ENCODE assay signal across 14 mouse cellular contexts in the genomic region with DNA sequence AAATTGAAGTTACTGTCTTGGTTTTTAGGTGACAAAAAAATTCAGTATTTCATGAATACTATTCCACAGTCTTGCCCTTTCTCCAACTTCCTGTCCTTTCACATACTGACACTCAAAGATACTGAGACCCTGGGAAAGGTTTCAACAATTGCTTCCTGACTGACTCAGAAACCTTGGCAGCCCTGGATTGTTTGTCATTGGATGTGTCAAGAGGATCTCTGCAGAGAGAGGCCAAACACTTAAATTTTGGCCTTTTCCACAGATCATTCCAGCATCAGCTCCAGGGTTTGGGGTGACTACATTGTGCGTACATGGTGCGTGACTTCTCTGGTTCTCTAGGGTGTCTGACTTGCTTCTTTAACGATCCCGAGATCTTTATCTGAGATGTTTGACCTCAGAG. TPM values are rescaled to one million over a fixed set of nuclear protein-coding genes. Genes with fewer than 3 reads are reported as not detected.
DNase-seq lines count a peak whose midpoint lies in the region; ATAC-seq and TF ChIP-seq lines count a peak whose summit lies in the region.
"Had no signal": no experiment of that assay in that cellular context is flagged by ENCODE, and none has a peak within 500 bp of the region (broad histone marks: within the 10 kb centered on the region; RNA-seq: fewer than 3 reads in every experiment).

No protein-coding gene starts in this region.

- no peak overlapping the region for H3K4me2 ChIP-seq in lung, embryonic 14.5 days
- H3K4me2 ChIP-seq in heart, embryonic 16.5 days (ENCODE audit: low read depth, low read length): no peak overlapping the region
- H3K4me2 ChIP-seq: embryonic facial prominence, embryonic 13.5 days; liver, embryonic 15.5 days had no signal

- no peak overlapping the region; the same call in 1 of the 2 replicates for H3K27ac ChIP-seq in lung, embryonic 14.5 days (ENCODE audit: low read depth)
- peak overlapping the region; percentile 48 for H3K27ac ChIP-seq in brown adipose tissue, adult 24 weeks (replicated peaks; ENCODE audit: low read depth, low read length)
- H3K27ac ChIP-seq in heart, embryonic 16.5 days (ENCODE audit: low read length): peak overlapping the region; percentile 92
- no peak overlapping the region for H3K27ac ChIP-seq in cerebellum, adult 2 months (ENCODE audit: insufficient read depth, low read length)
- H3K27ac ChIP-seq: embryonic facial prominence, embryonic 13.5 days; liver, embryonic 15.5 days had no signal

- no peak for TF ChIP-seq CTCF in lung, embryonic 14.5 days (IDR thresholded peaks at IDR 0.05; ENCODE audit: low read depth)
- TF ChIP-seq CTCF in lung, adult 2 months (IDR thresholded peaks at IDR 0.05; ENCODE audit: insufficient read depth, low read length): no peak
- no peak for TF ChIP-seq CTCF in cerebellum, adult 2 months (IDR thresholded peaks at IDR 0.05; ENCODE audit: borderline replicate concordance, insufficient read depth, low read depth, low read length)

- no peak for TF ChIP-seq POLR2A in lung, adult 2 months (IDR thresholded peaks at IDR 0.05; ENCODE audit: borderline replicate concordance, extremely low read depth, low read depth, low read length)
- TF ChIP-seq POLR2A in cerebellum, adult 2 months (IDR thresholded peaks at IDR 0.05; ENCODE audit: borderline replicate concordance, insufficient read depth, low read length): no peak

- peaks cover 5% of the 10 kb centered on the region; the same call in 1 of the 2 replicates for H3K4me1 ChIP-seq in lung, embryonic 14.5 days (ENCODE audit: insufficient read depth)
- H3K4me1 ChIP-seq in lung, adult 2 months (ENCODE audit: control insufficient read depth, insufficient read depth, low read length): peaks cover 4% of the 10 kb centered on the region
- peaks cover 11% of the 10 kb centered on the region for H3K4me1 ChIP-seq in brown adipose tissue, adult 24 weeks (ENCODE audit: control insufficient read depth, insufficient read depth, insufficient read length, low read length)
- H3K4me1 ChIP-seq in heart, embryonic 16.5 days (ENCODE audit: control insufficient read depth, insufficient read depth, low read length): peaks cover 14% of the 10 kb centered on the region
- H3K4me1 ChIP-seq in cerebellum, adult 2 months (ENCODE audit: control insufficient read depth, insufficient read depth, low read length): no peaks in the 10 kb centered on the region
- H3K4me1 ChIP-seq: embryonic facial prominence, embryonic 13.5 days had no signal

- ATAC-seq in lung, embryonic 14.5 days (ENCODE audit: insufficient read depth): peak; percentile 47; the same call in 1 of the 2 replicates
- 0 out of 2 replicates have a peak, but pooled peaks have one; percentile 7 for ATAC-seq in heart, embryonic 16.5 days (replicated peaks; ENCODE audit: extremely low read depth, insufficient read depth, low FRiP score)
- ATAC-seq in megakaryocyte-erythroid progenitor cell, adult 5-6 weeks (replicated peaks; ENCODE audit: low FRiP score, low TSS enrichment, poor library complexity, severe bottlenecking): no peak
- ATAC-seq: midbrain, embryonic 16.5 days had no signal

- H3K36me3 ChIP-seq in lung, embryonic 14.5 days (ENCODE audit: insufficient read depth): no peaks in the 10 kb centered on the region
- H3K36me3 ChIP-seq in heart, embryonic 16.5 days (ENCODE audit: control insufficient read depth, insufficient read depth): no peaks in the 10 kb centered on the region
- H3K36me3 ChIP-seq: embryonic facial prominence, embryonic 13.5 days; G1E; liver, embryonic 15.5 days had no signal

- peak; percentile 60 for DNase-seq in lung, embryonic 14.5 days
- no peak for DNase-seq in lung, adult 2 months
- peak; percentile 42 for DNase-seq in lung, postnatal 25 days (ENCODE audit: low spot score)
- no peak for DNase-seq in cerebellum, adult 2 months
- no peak for DNase-seq in right cerebral cortex, postnatal 25 days
- DNase-seq: cerebellum, adult 9-10 months; thymus, postnatal 14 days had no signal

- H3K9me3 ChIP-seq in lung, embryonic 14.5 days (ENCODE audit: low read depth, low read length): no peaks in the 10 kb centered on the region
- H3K9me3 ChIP-seq in heart, embryonic 16.5 days (replicated peaks; ENCODE audit: control insufficient read depth, low read length): no peaks in the 10 kb centered on the region
- H3K9me3 ChIP-seq: embryonic facial prominence, embryonic 13.5 days; liver, embryonic 15.5 days had no signal

- H3K9ac ChIP-seq in lung, embryonic 14.5 days: no peak overlapping the region
- H3K9ac ChIP-seq in heart, embryonic 16.5 days (ENCODE audit: low read length): no peak overlapping the region
- H3K9ac ChIP-seq: embryonic facial prominence, embryonic 13.5 days; liver, embryonic 15.5 days had no signal

- no peak overlapping the region for H3K4me3 ChIP-seq in lung, embryonic 14.5 days (ENCODE audit: low read depth, low read length)
- H3K4me3 ChIP-seq in lung, adult 2 months (replicated peaks; ENCODE audit: extremely low read depth, low read depth, low read length): no peak overlapping the region
- H3K4me3 ChIP-seq in brown adipose tissue, adult 24 weeks (ENCODE audit: insufficient read depth, low read depth, low read length): no peak overlapping the region
- H3K4me3 ChIP-seq in heart, embryonic 16.5 days (ENCODE audit: low read length): no peak overlapping the region
- H3K4me3 ChIP-seq in cerebellum, adult 2 months (replicated peaks; ENCODE audit: insufficient read depth, low read depth, low read length): no peak overlapping the region
- H3K4me3 ChIP-seq: embryonic facial prominence, embryonic 13.5 days; liver, embryonic 15.5 days had no signal

- H3K27me3 ChIP-seq in lung, embryonic 14.5 days (ENCODE audit: insufficient read depth, low read length): no peaks in the 10 kb centered on the region
- H3K27me3 ChIP-seq in heart, embryonic 16.5 days (ENCODE audit: control insufficient read depth, insufficient read depth, low read length): no peaks in the 10 kb centered on the region
- no peaks in the 10 kb centered on the region for H3K27me3 ChIP-seq in cerebellum, adult 2 months (ENCODE audit: control insufficient read depth, insufficient read depth, low read length)
- H3K27me3 ChIP-seq: embryonic facial prominence, embryonic 13.5 days had no signal

- WGBS in lung, embryonic 14.5 days: 44% methylated on average over 4 of the region's 4 CpGs
- WGBS in lung, adult 2 months: 27% methylated on average over 4 of the region's 4 CpGs
- 64% methylated on average over 4 of the region's 4 CpGs for WGBS in heart, embryonic 16.5 days
- 91% methylated on average over 4 of the region's 4 CpGs for WGBS in cerebellum, adult 2 months

RNA-seq across cellular contexts. Expression of gene Strap, which starts 32.0 kb away (rescaled TPM):
- 191 and 193 TPM in 2 replicates for polyA plus RNA-seq in lung, embryonic 14.5 days (2014; fragmentation: Nextera tagmentation; extraction: Ambion mirVana)
- polyA plus RNA-seq in lung, adult 2 months (2012; rRNA removed): 28.3 and 33.2 TPM in 2 replicates
- polyA plus RNA-seq in brown adipose tissue, adult 24 weeks (2012; ENCODE audit: insufficient read depth, insufficient read length, missing spikeins): 62.9 and 69.9 TPM in 2 replicates
- 106 and 125 TPM in 2 replicates for polyA plus RNA-seq in heart, embryonic 16.5 days (2015; fragmentation: Nextera tagmentation; extraction: Ambion mirVana)
- 79.7 and 80.7 TPM in 2 replicates for polyA plus RNA-seq in cerebellum, adult 2 months (2012; rRNA removed)
- total RNA-seq in megakaryocyte-erythroid progenitor cell, adult 5-6 weeks (2014; fragmentation: Nextera tagmentation): 134 and 156 TPM in 2 replicates
- 219 and 251 TPM in 2 replicates for total RNA-seq in megakaryocyte-erythroid progenitor cell, adult 5-6 weeks (2017)

RNA-seq across cellular contexts. Expression of gene Eps8, which starts 48.2 kb away (rescaled TPM):
- polyA plus RNA-seq in lung, embryonic 14.5 days (2014; fragmentation: Nextera tagmentation; extraction: Ambion mirVana): 24.5 and 26.7 TPM in 2 replicates
- 15.9 and 16.0 TPM in 2 replicates for polyA plus RNA-seq in lung, adult 2 months (2012; rRNA removed)
- 6.2 and 7.0 TPM in 2 replicates for polyA plus RNA-seq in brown adipose tissue, adult 24 weeks (2012; ENCODE audit: insufficient read depth, insufficient read length, missing spikeins)
- 31.2 and 36.7 TPM in 2 replicates for polyA plus RNA-seq in heart, embryonic 16.5 days (2015; fragmentation: Nextera tagmentation; extraction: Ambion mirVana)
- 50.4 and 59.4 TPM in 2 replicates for polyA plus RNA-seq in cerebellum, adult 2 months (2012; rRNA removed)
- total RNA-seq in megakaryocyte-erythroid progenitor cell, adult 5-6 weeks (2014; fragmentation: Nextera tagmentation): 0.69 and 0.92 TPM in 2 replicates
- 1.7 TPM in 1 of 2 replicates, not detected in the other for total RNA-seq in megakaryocyte-erythroid progenitor cell, adult 5-6 weeks (2017)
- polyA plus RNA-seq: G1E had no signal

RNA-seq across cellular contexts. Expression of gene Dera, which starts 51.4 kb away (rescaled TPM):
- 62.0 and 64.2 TPM in 2 replicates for polyA plus RNA-seq in lung, embryonic 14.5 days (2014; fragmentation: Nextera tagmentation; extraction: Ambion mirVana)
- polyA plus RNA-seq in lung, adult 2 months (2012; rRNA removed): 5.2 and 6.9 TPM in 2 replicates
- 18.9 and 26.8 TPM in 2 replicates for polyA plus RNA-seq in brown adipose tissue, adult 24 weeks (2012; ENCODE audit: insufficient read depth, insufficient read length, missing spikeins)
- 40.8 and 46.2 TPM in 2 replicates for polyA plus RNA-seq in heart, embryonic 16.5 days (2015; fragmentation: Nextera tagmentation; extraction: Ambion mirVana)
- 3.1 and 3.6 TPM in 2 replicates for polyA plus RNA-seq in cerebellum, adult 2 months (2012; rRNA removed)
- 54.3 and 55.8 TPM in 2 replicates for total RNA-seq in megakaryocyte-erythroid progenitor cell, adult 5-6 weeks (2014; fragmentation: Nextera tagmentation)
- total RNA-seq in megakaryocyte-erythroid progenitor cell, adult 5-6 weeks (2017): 43.0 and 76.5 TPM in 2 replicates

Comparison
In these comparisons a context has a peak if more than half of its experiments do, and no peak if none do; other contexts are left out.
1. DNase-seq: peak in lung, embryonic 14.5 days (single experiment) and lung, postnatal 25 days (single experiment); none in lung, adult 2 months (single experiment), cerebellum, adult 2 months (0 of 2) and right cerebral cortex, postnatal 25 days (single experiment).
2. H3K27ac ChIP-seq: peak in brown adipose tissue, adult 24 weeks (single experiment) and heart, embryonic 16.5 days (single experiment); none in lung, embryonic 14.5 days (single experiment) and cerebellum, adult 2 months (single experiment).